Mouse (Mus musculus) NIH3T3 (cell line): ENCODE results near the gene Elf3.
"Not testable (repeated sequence)": the region's sequence is repeated elsewhere in the genome, so short reads cannot be mapped to it uniquely, and the experiment has no call there.

Experiments used
- DNase-seq: peaks from one replicate; pipeline ENCODE4 v3.0.0-alpha.2; 2012; ENCODE audit warnings: low read depth

Gene Elf3

GRCm38 (mm10) chr1:135237131-135237851 lies 21.1 kb downstream of the Elf3 start:
- DNase-seq, result no peak

GRCm38 (mm10) chr1:135234771-135235170 lies 23.6 kb downstream of the Elf3 start:
- DNase-seq, result no peak

- no peak for DNase-seq
Measured at GRCm38 (mm10) chr1:135233961-135234360, 24.4 kb downstream of the Elf3 start.

- DNase-seq, result not testable (repeated sequence)
Measured at GRCm38 (mm10) chr1:135231878-135232277, 26.5 kb downstream of the Elf3 start.

- no peak for DNase-seq
Measured at GRCm38 (mm10) chr1:135227339-135227950, 30.9 kb downstream of the Elf3 start.

- no peak for DNase-seq
Measured at GRCm38 (mm10) chr1:135224981-135225604, 33.3 kb downstream of the Elf3 start.

GRCm38 (mm10) chr1:135224147-135224546 lies 34.2 kb downstream of the Elf3 start:
- DNase-seq, result no peak

- no peak for DNase-seq
Measured at GRCm38 (mm10) chr1:135217607-135218233, 40.6 kb downstream of the Elf3 start.

GRCm38 (mm10) chr1:135213772-135214640 lies 44.4 kb downstream of the Elf3 start:
- DNase-seq, result no peak

- no peak for DNase-seq
Measured at GRCm38 (mm10) chr1:135210421-135210820, 47.9 kb downstream of the Elf3 start.

GRCm38 (mm10) chr1:135208716-135209115 lies 49.7 kb downstream of the Elf3 start:
- no peak for DNase-seq

- DNase-seq, result no peak
Measured at GRCm38 (mm10) chr1:135206586-135207339, 51.6 kb downstream of the Elf3 start.

GRCm38 (mm10) chr1:135205257-135205656 lies 53.1 kb downstream of the Elf3 start:
- DNase-seq, result no peak

- no peak for DNase-seq
Measured at GRCm38 (mm10) chr1:135204196-135205126, 53.9 kb downstream of the Elf3 start.
